Mouse (Mus musculus) c-Kit-positive CD71-negative TER-119-negative erythroid progenitor cells, embryonic 14.5 days (primary cell): ENCODE results near the gene Faap100.
"Not testable (repeated sequence)": the region's sequence is repeated elsewhere in the genome, so short reads cannot be mapped to it uniquely, and the experiment has no call there.

ENCODE experiments used
- DNase-seq: peaks from one replicate; pipeline ENCODE4 v3.0.0-alpha.2; 2013; ENCODE audit warnings: low read depth

The Faap100 gene

DNA sequence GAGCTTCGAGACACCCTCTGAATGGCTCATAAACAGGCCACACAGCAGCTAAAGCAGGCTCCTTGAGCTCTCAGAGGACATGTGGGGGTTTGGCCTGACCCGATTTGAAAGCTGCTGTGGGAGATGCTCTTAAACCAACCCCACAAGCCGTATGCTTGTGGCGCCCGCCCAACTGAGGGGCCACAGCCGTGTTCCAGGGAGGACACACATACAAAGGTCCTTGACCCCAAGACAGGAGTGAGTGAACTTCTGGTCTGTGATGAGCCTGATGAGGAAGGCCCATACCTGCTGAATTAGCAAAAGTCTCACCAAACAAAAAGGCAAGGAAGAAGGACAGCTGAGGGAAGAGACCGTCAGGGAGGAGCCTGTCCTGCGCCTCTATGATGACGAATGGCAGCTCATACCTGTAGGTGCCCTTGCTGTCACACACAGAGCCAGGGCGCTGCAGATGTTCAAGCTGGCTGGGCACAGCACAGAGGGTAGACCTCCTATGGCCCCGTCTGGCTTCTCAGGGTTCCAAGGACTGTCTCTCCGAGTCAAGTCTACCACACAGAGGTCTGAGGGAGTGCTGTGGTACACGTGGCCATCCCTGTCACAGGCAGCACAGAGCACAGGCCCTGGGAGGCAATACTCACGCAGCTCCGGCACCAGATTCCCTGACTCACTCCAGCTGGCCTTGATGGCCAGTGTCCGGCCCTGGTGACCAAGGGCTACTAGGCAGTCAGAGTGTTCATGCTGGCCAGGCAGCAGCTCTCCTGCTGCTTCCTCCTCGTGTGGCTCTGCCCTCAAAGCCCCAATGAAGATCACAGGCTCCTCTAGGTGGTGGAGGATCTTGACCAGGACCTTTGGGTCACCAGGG lies 2.0 kb downstream of the Faap100 start:
- no peak for DNase-seq

DNA sequence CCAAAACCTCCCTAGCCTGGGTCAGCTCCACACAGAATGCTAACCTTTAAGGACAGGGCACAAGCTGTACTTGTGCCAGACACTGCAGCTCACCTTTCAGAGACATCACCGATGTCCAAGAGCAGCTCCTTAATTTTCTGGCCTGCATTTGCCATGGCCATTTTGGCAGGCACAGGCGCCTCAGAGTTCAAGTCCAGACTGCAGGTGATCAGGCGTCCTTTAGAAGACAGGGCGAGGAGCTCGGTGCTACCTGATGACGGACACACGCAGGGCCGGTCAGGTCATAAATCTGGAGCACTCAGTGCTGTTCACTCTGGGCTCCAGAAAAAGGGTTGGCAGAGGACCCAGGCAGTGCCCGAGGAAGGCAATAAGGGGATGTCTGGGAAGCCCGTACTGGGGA lies 3.2 kb downstream of the Faap100 start:
- no peak for DNase-seq

DNA sequence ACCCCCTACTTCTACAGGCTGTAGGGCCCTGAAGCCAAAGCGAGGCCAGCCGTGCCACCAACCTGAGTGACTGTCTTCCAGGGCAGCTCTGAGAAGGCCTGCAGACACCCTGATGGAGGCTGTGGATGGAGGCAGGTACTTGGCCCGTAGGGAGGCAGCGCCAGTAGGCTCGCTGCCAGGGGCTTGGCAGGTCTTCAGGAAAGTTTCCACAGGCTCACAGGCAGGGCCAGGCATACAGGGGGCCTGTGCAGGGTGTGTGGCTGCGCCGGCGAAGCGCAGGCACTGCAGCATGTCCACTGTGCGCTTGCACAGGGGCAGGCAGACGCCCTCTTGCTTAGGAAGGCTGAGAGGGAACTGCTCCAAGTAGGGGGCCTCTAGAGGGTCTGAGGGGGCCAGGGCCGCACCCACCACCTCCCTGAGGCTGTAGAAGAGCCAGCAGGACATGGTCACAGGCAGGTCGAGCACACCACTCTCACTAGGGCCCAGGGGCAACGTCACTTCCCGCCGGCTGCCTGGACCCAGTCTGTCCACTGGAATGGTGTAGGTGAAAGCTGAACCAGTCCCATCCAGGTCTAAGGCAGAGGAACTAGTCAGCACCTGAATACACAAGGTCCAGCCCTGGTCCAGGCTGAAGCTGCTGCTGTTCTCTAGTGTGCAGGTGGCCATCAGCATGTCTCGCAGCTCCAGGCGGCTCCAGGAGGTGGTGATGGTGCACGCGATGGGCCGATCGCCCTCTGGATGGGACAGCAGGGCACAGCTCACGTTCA lies 4.6 kb downstream of the Faap100 start:
- no peak for DNase-seq

DNA sequence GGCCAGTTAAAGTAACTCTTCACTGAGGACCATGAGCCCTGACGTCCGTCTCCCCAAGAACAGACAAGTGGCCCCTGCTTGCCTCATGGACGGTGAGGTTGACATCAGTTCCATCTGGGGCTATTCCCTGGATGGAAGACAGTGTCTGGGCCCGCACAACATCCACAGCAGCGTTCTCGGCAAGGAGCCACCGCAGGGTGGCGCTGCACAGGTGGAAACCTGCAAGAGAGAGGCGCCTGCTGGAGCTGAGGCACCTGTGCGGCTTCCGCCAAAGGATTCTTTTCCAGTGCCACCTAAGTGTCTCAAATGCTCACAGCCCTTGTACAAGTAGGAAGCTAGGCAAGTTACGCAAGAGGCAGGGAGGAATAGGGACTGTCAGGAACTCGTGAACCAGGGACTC lies 5.5 kb downstream of the Faap100 start:
- DNase-seq, result no peak

DNA sequence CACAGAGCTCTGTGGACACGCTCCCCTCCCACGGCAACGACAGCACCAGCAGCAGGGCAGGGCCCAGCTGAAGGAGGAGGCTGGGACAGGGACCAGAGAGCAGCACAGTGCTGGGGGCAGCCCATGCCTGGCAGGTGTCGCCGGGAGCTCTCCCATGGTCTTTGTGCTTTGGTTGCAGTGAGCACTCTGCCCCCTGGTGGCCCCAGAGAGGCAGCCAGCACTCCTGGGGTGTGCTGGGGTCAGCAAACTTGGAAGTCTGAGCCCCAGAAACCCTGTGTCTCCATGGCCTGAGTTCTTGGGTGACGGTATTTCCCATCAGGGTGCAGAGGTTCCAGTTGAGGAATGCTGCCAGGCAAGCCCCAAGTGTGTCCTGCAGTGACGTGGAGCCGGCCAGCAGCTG lies 8.9 kb downstream of the Faap100 start:
- DNase-seq, result no peak

DNA sequence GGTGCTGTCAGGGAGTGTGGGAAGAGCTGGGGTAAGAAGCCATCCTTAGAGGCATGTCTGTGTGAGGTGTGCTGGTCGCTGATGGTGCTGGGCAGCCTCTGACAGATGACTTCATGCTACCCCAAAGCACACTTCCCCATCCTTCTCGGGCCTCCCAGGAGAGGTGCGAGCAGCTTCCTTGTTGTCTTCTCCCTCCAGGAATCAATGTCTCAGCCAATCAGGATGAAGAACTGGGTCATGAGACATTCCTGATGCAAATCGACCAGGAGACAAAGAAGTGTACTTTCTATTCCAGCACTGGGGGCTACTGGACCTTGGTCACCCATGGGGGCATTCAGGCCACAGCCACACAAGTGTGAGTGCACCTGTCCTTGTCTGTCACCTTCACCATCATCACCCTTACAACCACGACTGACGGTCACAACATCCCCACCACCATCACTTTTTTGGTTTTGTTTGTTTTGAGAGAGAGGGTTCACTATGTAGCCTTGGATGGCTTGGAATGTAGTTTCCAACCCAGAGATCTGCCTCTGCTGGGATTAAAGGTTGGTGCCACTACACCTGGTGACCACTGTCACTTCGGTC lies 12.0 kb downstream of the Faap100 start:
- DNase-seq, result no peak

DNA sequence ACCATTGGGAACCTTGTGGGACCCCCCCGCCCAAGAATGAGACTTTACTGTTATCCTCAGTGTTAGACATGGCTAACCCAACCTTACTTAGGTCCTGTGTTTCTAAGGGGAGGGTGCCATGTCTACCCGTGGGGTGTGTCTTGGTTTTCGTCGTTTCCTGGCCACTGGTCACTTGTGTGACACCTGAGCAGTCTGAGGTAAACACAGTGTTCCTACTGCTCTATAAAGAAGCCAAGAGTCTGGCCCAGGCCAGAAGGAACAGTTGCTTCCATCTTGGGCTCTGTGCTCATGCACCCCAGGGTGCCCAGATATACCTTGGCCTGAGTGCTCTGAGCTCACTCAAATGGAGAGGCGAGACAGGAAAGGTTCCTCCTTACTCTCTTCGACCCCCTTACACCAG lies 15.7 kb downstream of the Faap100 start:
- DNase-seq, result no peak

DNA sequence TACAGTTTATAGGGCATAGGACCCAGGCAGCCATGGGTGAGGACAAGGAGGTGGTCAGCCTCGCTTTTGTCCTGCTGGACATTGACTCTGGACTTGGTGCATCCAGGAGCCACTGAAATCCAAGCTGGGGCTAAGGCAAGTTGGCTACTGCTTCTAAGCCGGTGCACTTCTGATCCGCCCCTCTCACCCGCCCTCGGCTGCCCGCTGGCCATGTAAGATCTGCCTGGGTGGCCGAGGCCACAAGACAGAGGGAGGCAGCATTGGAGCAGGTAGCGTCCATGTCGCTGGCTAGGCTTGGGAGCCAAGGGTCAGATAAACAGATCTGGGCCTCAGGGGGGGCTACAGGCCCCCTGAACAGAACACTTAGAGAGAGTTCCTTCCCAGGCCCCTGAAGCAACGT lies 17.3 kb downstream of the Faap100 start, which contains the start of gene Fscn2:
Fscn2 (plus strand) TSS at position 240 of the 400 bp plus-strand sequence.
- no peak for DNase-seq

DNA sequence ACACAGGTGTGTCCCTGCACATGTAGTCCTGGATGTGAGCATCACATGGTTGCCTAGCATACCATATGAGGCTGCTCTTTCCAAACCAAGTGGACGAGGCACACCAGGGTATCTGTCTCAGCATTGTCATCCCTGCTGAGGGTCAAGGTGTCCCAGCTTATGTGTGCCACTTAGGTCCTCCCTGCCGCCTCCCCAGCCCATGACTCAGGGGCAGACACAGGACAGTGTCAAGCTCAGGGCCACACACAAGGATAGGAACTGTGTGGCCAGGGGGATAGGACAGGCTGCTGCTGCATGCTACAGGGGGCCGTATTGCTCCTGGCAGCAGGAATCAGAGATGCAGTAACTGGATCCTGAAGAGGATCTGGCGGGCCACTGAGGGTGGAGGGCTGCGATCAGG lies 17.8 kb downstream of the Faap100 start:
- DNase-seq, result no peak

DNA sequence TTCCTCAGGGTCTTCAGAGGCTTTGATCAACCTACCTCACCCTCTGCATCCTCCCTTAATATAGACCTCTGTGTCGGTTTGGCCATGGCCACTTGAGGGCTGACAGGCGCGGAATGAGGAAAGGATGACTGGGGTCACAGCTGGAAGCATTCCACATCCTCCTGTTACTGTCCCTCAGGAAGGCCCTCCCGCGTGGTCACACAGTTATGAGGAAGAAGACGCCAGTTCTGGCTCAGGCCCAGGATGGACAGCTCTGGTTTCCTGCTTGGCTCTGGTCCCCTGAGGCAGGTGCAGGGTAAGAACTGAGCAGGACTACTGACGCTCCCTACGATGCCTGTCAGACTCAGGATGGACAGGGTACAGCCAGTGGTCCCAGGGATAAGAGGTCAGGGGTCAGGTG lies 18.5 kb downstream of the Faap100 start:
- DNase-seq, result no peak

DNA sequence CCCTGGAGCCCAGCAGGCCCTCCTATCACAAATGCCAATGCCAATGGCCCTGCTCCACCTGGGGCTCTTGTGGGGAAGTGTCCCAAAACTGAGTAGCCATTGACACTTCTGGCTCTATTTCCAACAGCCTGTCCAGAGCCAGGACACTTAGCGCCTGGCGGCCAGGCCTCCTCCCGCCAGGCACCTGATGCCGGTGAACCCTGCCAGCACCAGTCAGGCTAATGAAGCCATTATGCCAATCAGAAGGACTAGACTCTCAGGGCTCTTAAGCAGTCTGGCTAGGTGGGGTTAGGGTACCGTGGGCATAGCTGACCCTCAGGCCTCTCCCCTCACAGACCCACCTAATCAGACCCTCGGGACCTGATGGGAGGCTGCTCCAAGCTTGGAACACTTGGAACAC lies 19.2 kb downstream of the Faap100 start:
- DNase-seq, result no peak

DNA sequence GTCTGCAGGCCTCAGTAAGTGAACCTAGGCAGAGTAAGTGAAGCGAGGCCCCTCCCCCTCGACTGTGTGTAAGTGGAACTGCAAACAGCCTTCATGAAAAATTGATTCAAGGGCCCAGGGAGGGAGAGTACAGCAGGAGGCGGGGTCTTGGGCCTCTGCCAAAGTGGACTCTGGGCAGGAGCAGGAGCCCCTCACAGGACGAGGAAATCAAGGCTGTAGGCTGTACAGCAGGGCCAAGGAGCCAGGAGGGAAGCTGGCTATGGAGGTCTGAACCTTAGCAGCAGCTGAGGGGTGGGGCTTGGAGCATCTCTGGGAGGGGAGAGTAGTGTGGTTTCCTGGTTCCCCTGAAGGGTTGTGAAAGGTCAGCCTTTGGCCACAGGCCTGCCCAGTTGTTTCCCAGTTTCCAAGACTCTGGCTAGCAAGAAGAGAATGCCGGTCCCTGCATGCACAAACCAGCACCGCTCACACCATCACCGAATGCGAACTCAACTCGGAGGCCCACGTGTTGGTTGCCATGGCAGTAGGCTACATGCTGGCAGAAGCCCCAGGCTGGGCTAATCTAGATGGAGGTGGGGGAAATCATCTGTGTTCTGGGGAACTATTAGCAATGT lies 20.7 kb downstream of the Faap100 start:
- DNase-seq, result no peak

DNA sequence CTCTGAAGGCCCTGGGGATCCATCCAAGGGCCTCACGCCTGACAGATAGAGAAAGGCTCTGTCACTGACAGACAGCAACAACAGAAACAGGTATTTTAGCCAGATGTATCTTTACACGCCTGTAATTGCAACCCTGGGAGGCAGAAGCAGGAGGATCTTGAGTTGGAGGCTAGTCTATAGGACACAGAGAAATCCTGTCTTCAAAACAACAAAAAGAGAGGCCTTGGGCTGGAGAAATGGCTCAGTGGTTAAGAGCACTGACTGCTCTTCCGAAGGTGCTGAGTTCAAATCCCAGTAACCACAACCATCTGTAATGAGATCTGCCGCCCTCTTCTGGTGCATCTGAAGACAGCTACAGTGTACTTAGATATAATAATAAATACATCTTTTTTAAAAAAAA lies 21.7 kb downstream of the Faap100 start:
- no peak for DNase-seq

DNA sequence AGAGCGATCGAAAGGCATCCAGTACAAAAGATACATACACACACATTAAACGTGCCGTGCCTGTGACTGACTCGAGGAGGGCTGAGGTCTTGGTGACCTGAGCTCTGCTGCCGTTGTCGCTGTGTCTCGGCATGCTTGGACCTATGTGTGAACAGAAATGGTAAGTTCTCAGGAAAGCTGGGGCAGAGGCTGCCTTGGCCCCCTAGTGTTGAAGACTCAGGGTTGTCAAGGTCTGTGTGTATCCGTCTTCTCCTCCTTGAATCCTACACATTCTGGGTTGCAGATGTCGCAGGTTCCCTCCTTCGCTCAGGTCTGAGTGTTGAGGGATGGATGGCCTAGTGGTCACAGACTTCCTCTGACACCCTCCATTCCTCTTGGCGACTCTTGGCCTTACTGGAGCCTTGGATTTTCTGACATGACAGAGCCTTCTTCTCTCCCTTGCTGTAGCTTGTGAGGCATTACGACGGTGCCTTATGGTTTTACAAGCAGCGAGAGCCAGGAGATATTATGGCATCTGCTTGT lies 22.2 kb downstream of the Faap100 start:
- no peak for DNase-seq

DNA sequence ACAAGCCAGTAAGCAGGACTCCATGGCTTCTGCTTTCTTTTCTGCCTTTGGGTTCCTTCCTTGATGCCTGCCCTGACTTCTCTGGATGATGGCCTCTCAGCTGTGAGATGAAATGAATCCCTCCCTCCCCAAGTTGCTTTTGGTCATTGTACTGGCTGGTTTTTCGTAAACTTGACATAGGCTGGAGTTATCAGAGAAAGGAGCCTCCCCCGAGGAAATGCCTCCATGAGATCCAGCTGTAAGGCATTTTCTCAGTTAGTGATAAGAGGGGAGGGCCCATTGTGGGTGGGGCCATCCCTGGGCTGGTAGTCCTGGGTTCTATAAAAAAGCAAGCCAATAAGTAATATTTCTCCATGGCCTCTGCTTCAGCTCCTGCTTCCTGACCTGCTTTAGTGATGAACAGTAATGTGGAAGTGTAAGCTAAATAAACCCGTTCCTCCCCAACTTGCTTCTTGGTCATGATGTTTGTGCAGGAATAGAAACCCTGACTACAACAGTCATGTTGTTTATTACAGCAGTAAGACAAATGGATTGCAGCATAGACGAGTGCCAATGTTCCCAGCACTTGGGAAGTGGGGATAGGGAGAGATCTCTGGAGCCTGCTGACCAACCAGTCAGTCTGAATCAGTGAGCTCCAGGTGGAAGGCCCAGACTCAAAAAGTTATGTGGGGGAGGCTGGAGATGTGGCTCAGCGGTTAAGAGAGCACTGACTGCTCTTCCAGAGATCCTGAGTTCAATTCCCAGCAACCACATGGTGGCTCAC lies 23.1 kb downstream of the Faap100 start:
- no peak for DNase-seq

DNA sequence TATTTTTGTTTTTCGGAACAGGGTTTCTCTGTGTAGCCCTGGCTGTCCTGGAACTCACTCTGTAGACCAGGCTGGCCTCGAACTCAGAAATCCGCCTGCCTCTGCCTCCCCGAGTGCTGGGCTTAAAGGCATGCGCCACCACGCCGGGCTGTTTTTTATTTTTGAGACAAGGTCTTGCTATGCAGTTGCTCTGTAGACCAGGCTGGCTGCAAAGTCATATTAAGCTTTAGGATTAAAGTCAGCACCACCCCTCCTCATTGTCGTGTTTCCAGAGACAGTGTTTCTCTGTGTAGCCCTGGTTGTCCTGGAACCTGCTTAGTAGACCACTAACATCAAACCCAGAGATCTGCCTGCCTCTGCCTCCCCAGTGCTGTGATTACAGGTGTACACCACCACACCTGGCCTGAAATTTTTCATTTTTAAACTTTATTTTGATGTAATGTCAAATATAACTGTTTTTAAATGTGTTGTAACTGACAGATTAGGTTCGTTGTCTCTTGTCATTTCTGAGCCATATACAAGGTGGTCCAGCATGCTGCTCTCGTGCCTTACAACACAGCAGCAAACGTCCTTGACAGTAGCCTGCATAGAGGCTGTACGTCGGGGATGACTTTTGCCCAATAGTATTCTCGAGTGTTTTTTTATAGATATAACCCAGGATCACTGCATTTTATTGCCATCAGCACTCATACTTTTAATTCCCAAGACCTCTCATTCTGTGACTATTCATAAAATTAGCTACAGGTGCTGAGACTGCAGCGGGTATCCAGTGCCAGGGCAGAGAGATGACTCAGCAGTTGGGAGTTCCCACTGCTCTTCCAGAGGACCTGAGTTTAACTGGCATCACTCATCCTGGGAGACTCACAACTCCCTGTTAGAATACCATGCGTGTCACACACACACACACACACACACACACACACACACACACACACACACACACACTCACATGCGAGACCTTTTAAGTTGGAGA lies 24.0 kb downstream of the Faap100 start:
- no peak for DNase-seq

DNA sequence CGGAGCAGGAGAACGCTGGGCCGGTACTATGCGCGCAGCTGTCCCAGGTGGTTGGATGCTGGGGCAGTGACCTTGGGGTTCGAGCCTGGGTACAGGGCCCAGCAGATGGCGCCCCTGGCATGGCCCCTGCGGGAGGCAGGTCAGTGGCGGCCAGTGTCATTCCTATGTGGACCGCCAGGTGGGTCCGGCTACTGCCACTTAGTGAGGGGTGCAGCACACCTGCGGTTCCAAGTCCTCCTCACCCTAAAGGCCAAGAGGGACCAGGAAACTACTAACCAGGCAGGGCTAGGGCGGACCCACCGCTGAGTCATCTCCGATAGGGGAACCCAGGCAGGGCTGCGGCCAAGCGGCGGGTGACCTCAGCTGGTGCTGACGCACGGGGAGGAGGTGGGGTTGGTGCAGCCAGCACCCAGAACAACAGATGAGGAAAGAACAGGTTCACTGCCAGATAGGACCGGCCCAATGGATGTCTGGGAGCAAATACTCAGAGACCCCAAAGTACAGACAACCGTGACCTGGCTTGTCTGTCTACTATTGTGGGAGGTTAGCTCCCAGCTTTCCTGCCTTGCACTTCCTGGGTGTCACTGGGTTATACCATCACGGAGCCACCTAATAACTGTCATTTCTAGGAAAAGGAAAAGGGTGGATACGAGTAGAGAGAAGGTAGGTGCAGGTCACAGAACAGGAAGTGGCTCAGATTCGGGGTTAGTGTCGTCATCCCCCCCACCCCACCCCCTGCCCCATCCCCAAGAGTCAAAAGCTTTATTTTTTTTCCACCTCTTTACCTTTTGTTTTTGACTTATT lies 24.9 kb downstream of the Faap100 start:
- peak; percentile 82 for DNase-seq

DNA sequence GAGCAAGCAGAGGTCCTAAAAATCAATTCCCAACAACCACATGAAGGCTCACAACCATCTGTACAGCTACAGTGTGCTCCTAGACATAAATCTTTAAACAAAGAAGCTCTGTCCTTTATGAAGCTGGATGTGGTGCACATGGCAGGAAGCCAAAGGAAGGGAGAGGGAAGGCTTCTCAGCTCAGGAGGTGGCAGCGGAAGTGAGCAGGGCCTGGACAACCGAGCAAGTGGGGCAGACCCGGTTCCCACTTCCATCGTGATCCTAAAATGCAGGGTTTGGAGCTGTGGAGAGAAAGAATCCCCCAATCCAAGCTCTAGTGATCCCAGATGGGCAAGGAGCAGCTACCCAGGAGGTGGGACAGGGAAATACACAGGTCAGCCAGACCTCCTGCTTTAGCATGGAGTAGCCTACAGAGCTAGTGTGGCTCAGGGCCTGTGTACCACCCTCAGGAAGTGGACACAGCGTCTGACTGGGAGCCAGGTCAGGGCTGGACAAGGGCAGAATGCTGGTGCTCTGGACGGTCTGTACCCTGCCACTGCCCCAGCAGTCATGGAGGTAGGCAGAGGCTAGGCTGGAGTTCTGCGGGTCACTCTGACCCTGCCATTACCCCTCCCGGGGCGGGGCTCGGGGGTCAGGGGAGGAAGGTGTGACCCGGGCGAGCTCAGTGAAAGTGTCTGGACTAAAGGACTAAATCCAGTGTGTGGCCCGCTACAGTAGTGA lies 25.8 kb downstream of the Faap100 start:
- no peak for DNase-seq

DNA sequence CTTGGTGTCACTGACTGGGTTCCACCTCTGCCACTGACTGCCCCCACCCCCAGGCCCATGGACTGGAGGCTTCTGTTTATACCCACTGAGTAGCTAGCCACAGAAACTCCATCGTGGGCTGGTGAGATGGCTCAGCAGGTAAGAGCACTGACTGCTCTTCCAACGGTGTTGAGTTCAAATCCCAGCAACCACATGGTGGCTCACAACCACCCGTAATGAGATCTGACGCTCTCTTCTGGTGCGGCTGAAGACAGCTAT lies 26.5 kb downstream of the Faap100 start:
- not testable (repeated sequence) for DNase-seq
